Mouse (Mus musculus): ENCODE data around the gene Dhrs4.

The Dhrs4 gene

DNA sequence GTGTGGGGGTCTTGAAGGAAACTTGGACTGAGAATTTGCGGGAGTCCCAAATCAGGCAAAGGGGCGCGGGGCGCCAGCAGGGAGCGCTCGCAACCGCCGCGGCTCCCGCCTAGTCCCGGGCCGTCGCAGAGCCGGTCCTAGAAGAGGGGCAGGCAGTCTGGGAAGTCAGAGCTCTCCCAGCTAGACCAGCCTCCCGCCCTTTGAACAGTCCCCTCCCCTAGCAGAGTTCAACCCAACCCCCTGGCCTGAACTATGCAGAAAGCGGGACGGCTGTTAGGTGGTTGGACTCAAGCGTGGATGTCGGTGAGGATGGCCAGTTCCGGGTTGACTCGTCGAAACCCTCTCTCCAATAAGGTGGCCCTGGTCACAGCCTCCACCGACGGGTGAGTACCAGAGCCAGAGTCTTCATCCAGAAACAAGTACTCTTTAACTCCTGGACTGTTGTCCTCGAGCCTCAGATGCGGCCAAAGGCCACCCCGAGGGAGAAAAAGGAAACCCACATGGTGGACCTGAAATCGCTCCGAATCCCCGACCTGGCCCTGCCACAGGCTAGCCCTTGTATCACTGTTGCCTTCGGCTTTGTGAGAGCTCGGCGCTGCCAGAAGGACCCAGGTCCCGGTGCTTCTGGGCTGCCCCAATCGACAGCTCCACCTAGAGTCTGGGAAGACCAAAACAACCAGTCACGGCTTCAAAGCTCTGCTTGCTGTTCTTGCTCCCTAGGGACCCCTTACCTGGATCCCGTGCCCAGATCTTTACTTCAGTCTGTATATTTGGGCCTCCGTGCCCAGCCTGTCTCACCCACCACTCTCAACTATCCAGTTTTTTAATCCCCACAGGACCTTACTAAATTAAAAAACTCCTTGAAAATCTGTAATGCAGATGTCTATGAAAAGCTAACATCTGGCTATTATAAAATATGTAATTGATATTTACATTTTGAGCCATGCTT is at the start of gene Dhrs4:
Dhrs4 (plus strand) TSS at position 108 of the 949 bp plus-strand sequence.
- DNase-seq (ENCODE audit: low read depth) = peak; percentile 87

DNA sequence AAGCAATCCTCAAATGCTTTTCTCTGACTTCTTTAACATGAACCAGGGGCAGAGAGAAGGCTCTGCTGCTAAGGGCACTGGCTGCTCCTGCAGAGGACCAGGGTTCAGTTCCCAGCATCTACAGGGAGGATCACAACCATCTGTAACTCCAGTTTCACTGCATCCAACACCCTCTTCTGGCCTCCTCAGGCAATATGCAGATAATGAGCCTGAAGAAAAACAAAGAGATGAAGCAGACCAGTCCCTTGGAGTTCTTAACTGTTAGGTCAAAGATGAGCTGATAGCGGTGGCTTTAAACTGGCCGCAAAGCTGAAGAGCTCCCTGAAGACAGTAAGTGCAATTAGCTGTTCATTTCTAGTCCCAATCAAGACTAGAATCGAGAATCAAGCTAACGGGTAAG is 48.3 kb upstream of the Dhrs4 start:
- no peak for DNase-seq (ENCODE audit: low read depth)

GRCm38 (mm10) chr14:55433052-55433451 is 45.5 kb upstream of the Dhrs4 start:
- DNase-seq (ENCODE audit: low read depth) = no peak

GRCm38 (mm10) chr14:55434825-55435224 is 43.7 kb upstream of the Dhrs4 start:
- DNase-seq (ENCODE audit: low read depth) = no peak

GRCm38 (mm10) chr14:55437118-55437517 is 41.4 kb upstream of the Dhrs4 start:
- DNase-seq (ENCODE audit: low read depth) = no peak

- peak; percentile 68 for DNase-seq (ENCODE audit: low read depth)
Measured at GRCm38 (mm10) chr14:55438193-55438784, 40.3 kb upstream of the Dhrs4 start.

GRCm38 (mm10) chr14:55457693-55458092 is 20.9 kb upstream of the Dhrs4 start:
- DNase-seq (ENCODE audit: low read depth) = no peak

DNA sequence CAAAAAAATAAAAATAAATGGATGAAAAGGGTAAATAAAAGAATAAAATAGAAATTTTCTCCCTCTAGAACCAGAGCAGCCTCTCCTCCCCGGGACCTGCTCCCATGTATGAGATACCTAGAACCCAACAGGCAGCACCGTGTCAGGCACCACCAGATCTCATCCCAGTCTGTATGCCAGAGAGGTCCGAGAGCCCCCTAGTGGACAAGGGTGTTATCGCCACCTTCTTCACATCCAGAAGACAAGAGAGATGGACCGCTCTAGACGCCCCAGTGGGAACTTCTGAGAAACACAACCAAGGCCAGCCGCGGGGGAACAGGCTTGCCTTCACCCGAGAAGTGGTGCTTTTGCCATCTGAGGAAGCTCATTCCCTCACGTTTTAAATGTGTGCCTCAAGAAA is 20.3 kb upstream of the Dhrs4 start:
- peak; percentile 79 for DNase-seq (ENCODE audit: low read depth)

DNA sequence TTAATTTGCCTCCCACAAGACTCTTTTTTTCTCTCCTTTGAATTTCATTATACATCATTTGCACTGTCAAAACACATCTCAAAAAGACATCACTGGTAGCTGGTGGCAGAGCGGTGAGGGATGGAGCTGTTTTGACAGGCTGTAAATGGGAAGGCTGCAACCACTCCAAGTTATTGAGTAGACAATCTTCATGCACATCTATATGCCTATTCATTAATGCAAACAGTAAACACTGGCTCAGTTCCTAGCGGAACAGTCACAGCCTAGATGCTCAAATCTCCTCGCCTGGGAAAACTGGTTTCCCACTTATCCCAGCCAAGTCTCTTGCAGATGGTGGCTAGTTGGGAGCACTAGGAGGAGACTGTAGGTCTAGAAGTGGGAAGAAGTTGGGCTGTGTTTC is 19.8 kb upstream of the Dhrs4 start:
- DNase-seq (ENCODE audit: low read depth) = no peak

- DNase-seq (ENCODE audit: low read depth) = no peak
Measured at GRCm38 (mm10) chr14:55459796-55460195, 18.8 kb upstream of the Dhrs4 start.

DNA sequence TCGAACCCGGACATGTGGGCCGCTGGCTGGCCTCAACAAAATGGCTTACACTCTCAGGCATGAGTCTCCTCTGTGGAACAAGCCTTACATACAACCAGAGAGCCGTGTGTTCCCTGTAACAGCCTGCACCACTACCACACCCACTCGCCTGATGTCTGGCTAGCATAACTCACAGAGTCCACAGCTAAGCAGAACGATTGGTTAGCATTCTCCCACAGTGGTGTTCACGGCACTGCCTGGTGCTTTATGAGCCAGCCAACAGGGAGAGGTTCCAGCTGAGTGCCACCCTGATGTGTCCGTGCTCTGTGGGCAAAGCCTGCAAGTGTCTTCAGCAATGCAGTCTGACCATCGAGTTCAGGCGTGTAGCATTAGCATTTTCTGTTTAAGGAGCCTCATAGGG is 18.3 kb upstream of the Dhrs4 start:
- no peak for DNase-seq (ENCODE audit: low read depth)

GRCm38 (mm10) chr14:55461757-55462156 is 16.8 kb upstream of the Dhrs4 start:
- no peak for DNase-seq (ENCODE audit: low read depth)

DNA sequence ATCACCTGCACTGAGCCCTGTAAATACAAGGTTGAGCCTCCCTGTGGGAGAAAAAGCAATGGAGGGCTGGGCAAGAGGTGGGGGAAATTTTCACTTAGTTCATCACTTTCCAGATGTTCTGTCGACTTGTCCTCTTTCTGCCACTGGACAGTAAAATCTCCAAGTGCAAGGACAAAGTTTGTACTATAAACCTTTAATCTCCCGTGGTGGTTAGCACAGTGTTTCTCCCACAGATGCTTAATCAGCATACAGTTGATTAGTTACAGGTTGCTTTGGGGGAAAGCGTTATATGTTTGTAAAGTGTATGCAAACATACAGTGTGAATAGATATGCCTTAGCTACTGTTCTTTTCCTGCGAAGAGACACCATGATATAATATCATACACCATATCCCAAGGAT is 12.1 kb upstream of the Dhrs4 start:
- DNase-seq (ENCODE audit: low read depth) = no peak

GRCm38 (mm10) chr14:55467108-55467507 is 11.4 kb upstream of the Dhrs4 start:
- no peak for DNase-seq (ENCODE audit: low read depth)

DNA sequence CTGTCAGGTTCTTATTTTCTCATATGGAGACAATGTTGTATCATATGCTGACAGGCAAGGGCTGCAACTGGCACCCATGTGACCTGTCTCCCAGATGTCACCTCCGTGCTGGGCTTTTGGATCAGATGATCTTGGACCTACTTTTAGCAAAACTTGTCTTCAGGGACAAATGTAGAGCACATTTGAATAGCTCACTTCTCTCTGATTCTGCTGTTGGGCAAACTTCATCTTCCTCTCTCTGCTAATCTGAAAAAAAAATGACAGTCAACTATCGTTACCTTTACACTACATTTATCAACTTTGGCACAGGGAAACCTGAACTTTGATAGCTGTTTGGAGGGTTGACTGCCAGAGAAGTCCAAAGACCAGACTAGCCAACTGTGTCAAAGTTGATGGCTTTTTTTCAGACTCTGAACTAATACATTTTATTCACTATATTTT is 10.2 kb upstream of the Dhrs4 start:
- DNase-seq (ENCODE audit: low read depth) = no peak

DNA sequence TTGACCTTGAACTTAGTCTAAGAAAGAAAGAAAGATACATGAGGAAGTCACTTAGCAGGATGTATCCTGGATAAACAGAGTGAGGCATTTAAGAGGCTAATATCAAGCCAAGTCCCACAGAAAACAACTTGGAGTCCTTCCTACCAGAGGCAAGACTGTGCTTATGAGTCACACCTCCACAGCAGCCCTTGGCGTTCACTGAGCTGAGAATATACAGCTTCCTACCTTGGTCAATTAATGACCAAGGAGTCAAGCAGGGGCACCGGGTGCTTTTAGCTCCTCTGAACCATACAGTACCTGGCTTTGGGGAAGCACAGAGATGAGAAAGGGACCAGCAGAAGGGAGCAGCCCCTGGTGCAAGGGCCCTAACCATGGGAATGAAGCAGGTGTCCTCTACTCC is 9.5 kb upstream of the Dhrs4 start:
- DNase-seq (ENCODE audit: low read depth) = no peak

GRCm38 (mm10) chr14:55469821-55470220 is 8.7 kb upstream of the Dhrs4 start:
- no peak for DNase-seq (ENCODE audit: low read depth)

GRCm38 (mm10) chr14:55470806-55471205 is 7.8 kb upstream of the Dhrs4 start:
- DNase-seq (ENCODE audit: low read depth) = no peak

GRCm38 (mm10) chr14:55475654-55476053 is 2.9 kb upstream of the Dhrs4 start:
- DNase-seq (ENCODE audit: low read depth) = no peak

- DNase-seq (ENCODE audit: low read depth) = no peak
Measured at GRCm38 (mm10) chr14:55477421-55477820, 1.1 kb upstream of the Dhrs4 start.

GRCm38 (mm10) chr14:55477829-55478228 is 729 bp upstream of the Dhrs4 start:
- DNase-seq (ENCODE audit: low read depth) = no peak

GRCm38 (mm10) chr14:55479629-55480028 is 1.1 kb downstream of the Dhrs4 start:
- no peak for DNase-seq (ENCODE audit: low read depth)

DNA sequence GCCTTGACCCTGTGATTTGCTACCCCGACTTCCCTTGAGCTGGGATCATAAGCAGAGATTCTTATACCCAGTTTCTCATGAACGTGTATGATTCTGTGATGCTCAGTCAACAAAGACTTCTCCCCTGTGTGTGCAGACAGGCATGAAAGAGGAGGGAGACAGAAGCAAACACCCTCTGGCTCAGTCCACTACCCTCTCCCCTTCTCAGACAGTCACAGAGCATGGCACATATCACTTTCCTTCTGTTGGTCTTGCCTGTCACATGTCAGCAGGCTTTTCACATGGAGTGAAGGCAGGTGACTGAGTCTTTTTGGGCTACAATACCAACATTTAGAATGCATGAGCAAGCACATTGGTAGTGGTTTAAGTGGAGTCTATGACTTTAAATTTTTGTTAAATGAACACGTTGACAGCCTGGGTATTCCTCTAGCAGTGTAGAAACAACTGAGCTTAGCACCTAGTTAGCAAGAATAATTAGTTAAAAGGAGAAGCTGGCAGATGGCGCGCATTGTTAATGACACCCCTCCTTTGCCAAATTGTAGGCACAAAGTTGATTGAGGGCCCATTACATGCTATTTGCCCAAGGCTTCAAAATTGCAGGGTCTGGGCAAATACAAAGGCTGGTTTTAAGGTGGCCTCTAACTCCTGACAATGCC is 6.0 kb downstream of the Dhrs4 start:
- DNase-seq (ENCODE audit: low read depth) = no peak
